Mouse (Mus musculus): Measurements from ENCODE around the gene Ppp2r5a. TPM values are rescaled to one million over a fixed set of nuclear protein-coding genes. Genes with fewer than 3 reads are reported as not detected.
A peak's percentile ranks its signal among the peaks of the same experiment; 100 is the strongest.

Gene Ppp2r5a
- polyA plus RNA-seq (2016; fragmentation: Nextera tagmentation; extraction: Ambion mirVana), result 9.1 and 9.5 TPM in 2 replicates

GRCm38 (mm10) chr1:191403074-191403473 lies at the start of gene Ppp2r5a:
Gene Ppp2r5a (minus strand): TSS chr1:191403272.
- Histone ChIP-seq H3K4me3 (no peak within 1 kb of the TSS), H3K27ac (no peak within 1 kb of the TSS), H3K4me1 (peaks cover 9% of the 10 kb centered on the region), H3K9me3 (no peaks in the 10 kb centered on the region), H3K27me3 (ENCODE audit: poor library complexity, severe bottlenecking) (peaks cover 12% of the 10 kb centered on the region; the same call in 1 of the 2 replicates), H3K36me3 (replicated peaks) (no peaks in the 10 kb centered on the region)
- 79% methylated on average over 5 of the region's 5 CpGs for WGBS
- no peak for DNase-seq (ENCODE audit: extremely low spot score, low spot score)

GRCm38 (mm10) chr1:191450614-191451013 lies 47.5 kb upstream of the Ppp2r5a start:
- Histone ChIP-seq H3K4me3 (no peak overlapping the region), H3K27ac (no peak overlapping the region), H3K9me3 (no peaks in the 10 kb centered on the region), H3K36me3 (replicated peaks) (no peaks in the 10 kb centered on the region), H3K27me3 (ENCODE audit: poor library complexity, severe bottlenecking) (no peaks in the 10 kb centered on the region), H3K4me1 (peaks cover 20% of the 10 kb centered on the region)
- WGBS, result 80% methylated on average over 5 of the region's 5 CpGs
- no peak for DNase-seq (ENCODE audit: extremely low spot score, low spot score)

- DNase-seq (ENCODE audit: extremely low spot score, low spot score), result no peak
- WGBS, result 94% methylated on average over 4 of the region's 4 CpGs
- Histone ChIP-seq H3K9me3 (no peaks in the 10 kb centered on the region), H3K4me1 (peaks cover 15% of the 10 kb centered on the region; the same call in 1 of the 2 replicates), H3K27me3 (ENCODE audit: poor library complexity, severe bottlenecking) (no peaks in the 10 kb centered on the region), H3K27ac (no peak overlapping the region), H3K4me3 (no peak overlapping the region), H3K36me3 (replicated peaks) (no peaks in the 10 kb centered on the region)
These were observed 46.5 kb upstream of the Ppp2r5a start for GRCm38 (mm10) chr1:191449537-191449936.

GRCm38 (mm10) chr1:191447391-191448016 lies 44.4 kb upstream of the Ppp2r5a start:
- no peak for DNase-seq (ENCODE audit: extremely low spot score, low spot score)
- H3K4me3 ChIP-seq, result no peak overlapping the region
- 80% methylated on average over 6 of the region's 6 CpGs for WGBS
- no peak overlapping the region for H3K27ac ChIP-seq
- H3K36me3 ChIP-seq (replicated peaks), result no peaks in the 10 kb centered on the region
- no peaks in the 10 kb centered on the region for H3K27me3 ChIP-seq (ENCODE audit: poor library complexity, severe bottlenecking)
- H3K9me3 ChIP-seq, result no peaks in the 10 kb centered on the region
- H3K4me1 ChIP-seq, result peaks cover 10% of the 10 kb centered on the region; the same call in 1 of the 2 replicates

GRCm38 (mm10) chr1:191446307-191446706 lies 43.2 kb upstream of the Ppp2r5a start:
- Histone ChIP-seq H3K9me3 (no peaks in the 10 kb centered on the region), H3K36me3 (replicated peaks) (no peaks in the 10 kb centered on the region), H3K4me1 (peaks cover 10% of the 10 kb centered on the region; the same call in 1 of the 2 replicates), H3K4me3 (no peak overlapping the region), H3K27ac (no peak overlapping the region), H3K27me3 (ENCODE audit: poor library complexity, severe bottlenecking) (no peaks in the 10 kb centered on the region)
- WGBS, result 78% methylated on average over 5 of the region's 5 CpGs
- no peak for DNase-seq (ENCODE audit: extremely low spot score, low spot score)

- Histone ChIP-seq H3K4me1 (peaks cover 10% of the 10 kb centered on the region; the same call in 1 of the 2 replicates), H3K36me3 (replicated peaks) (no peaks in the 10 kb centered on the region), H3K9me3 (no peaks in the 10 kb centered on the region), H3K4me3 (no peak overlapping the region), H3K27ac (no peak overlapping the region), H3K27me3 (ENCODE audit: poor library complexity, severe bottlenecking) (no peaks in the 10 kb centered on the region)
- DNase-seq (ENCODE audit: extremely low spot score, low spot score), result no peak
- 81% methylated on average over 9 of the region's 9 CpGs for WGBS
These were observed 42.8 kb upstream of the Ppp2r5a start for GRCm38 (mm10) chr1:191445831-191446258.

GRCm38 (mm10) chr1:191445401-191445800 lies 42.3 kb upstream of the Ppp2r5a start:
- 91% methylated on average over 12 of the region's 12 CpGs for WGBS
- no peak for DNase-seq (ENCODE audit: extremely low spot score, low spot score)
- peaks cover 10% of the 10 kb centered on the region; the same call in 1 of the 2 replicates for H3K4me1 ChIP-seq
- no peaks in the 10 kb centered on the region for H3K36me3 ChIP-seq (replicated peaks)
- H3K27ac ChIP-seq, result no peak overlapping the region
- no peak overlapping the region for H3K4me3 ChIP-seq
- H3K9me3 ChIP-seq, result no peaks in the 10 kb centered on the region
- H3K27me3 ChIP-seq (ENCODE audit: poor library complexity, severe bottlenecking), result no peaks in the 10 kb centered on the region

- H3K9me3 ChIP-seq, result no peaks in the 10 kb centered on the region
- DNase-seq (ENCODE audit: extremely low spot score, low spot score), result no peak
These were observed 41.4 kb upstream of the Ppp2r5a start for GRCm38 (mm10) chr1:191444467-191444866.

GRCm38 (mm10) chr1:191439011-191439410 lies 35.9 kb upstream of the Ppp2r5a start:
- Histone ChIP-seq H3K9me3 (no peaks in the 10 kb centered on the region), H3K27ac (no peak overlapping the region), H3K36me3 (replicated peaks) (no peaks in the 10 kb centered on the region), H3K4me3 (no peak overlapping the region), H3K4me1 (peaks cover 32% of the 10 kb centered on the region), H3K27me3 (ENCODE audit: poor library complexity, severe bottlenecking) (no peaks in the 10 kb centered on the region)
- no peak for DNase-seq (ENCODE audit: extremely low spot score, low spot score)
- WGBS, result 74% methylated on average over 3 of the region's 3 CpGs

More at GRCm38 (mm10) chr1:191444467-191444866, 41.4 kb upstream of the Ppp2r5a start:
- Histone ChIP-seq H3K27me3 (ENCODE audit: poor library complexity, severe bottlenecking) (no peaks in the 10 kb centered on the region), H3K4me3 (no peak overlapping the region), H3K4me1 (peaks cover 10% of the 10 kb centered on the region; the same call in 1 of the 2 replicates), H3K27ac (no peak overlapping the region), H3K36me3 (replicated peaks) (no peaks in the 10 kb centered on the region)
- WGBS, result 81% methylated on average over 1 of the region's 1 CpGs

- Histone ChIP-seq H3K27ac (no peak overlapping the region), H3K27me3 (ENCODE audit: poor library complexity, severe bottlenecking) (no peaks in the 10 kb centered on the region), H3K36me3 (replicated peaks) (no peaks in the 10 kb centered on the region), H3K4me3 (no peak overlapping the region), H3K9me3 (no peaks in the 10 kb centered on the region), H3K4me1 (peaks cover 32% of the 10 kb centered on the region)
- DNase-seq (ENCODE audit: extremely low spot score, low spot score), result no peak
- 63% methylated on average over 4 of the region's 4 CpGs for WGBS
These were observed 35.5 kb upstream of the Ppp2r5a start for GRCm38 (mm10) chr1:191438546-191438945.

- Histone ChIP-seq H3K27me3 (ENCODE audit: poor library complexity, severe bottlenecking) (no peaks in the 10 kb centered on the region), H3K9me3 (no peaks in the 10 kb centered on the region), H3K4me3 (no peak overlapping the region), H3K36me3 (replicated peaks) (no peaks in the 10 kb centered on the region), H3K27ac (peak overlapping the region; percentile 22; the same call in 1 of the 2 replicates), H3K4me1 (peaks cover 43% of the 10 kb centered on the region)
- DNase-seq (ENCODE audit: extremely low spot score, low spot score), result no peak
- 29% methylated on average over 3 of the region's 3 CpGs for WGBS
These were observed 33.6 kb upstream of the Ppp2r5a start for GRCm38 (mm10) chr1:191436647-191437046.

GRCm38 (mm10) chr1:191435359-191435758 lies 32.3 kb upstream of the Ppp2r5a start:
- H3K9me3 ChIP-seq, result no peaks in the 10 kb centered on the region
- peak overlapping the region; percentile 17; the same call in 1 of the 2 replicates for H3K27ac ChIP-seq
- no peak overlapping the region for H3K4me3 ChIP-seq
- DNase-seq (ENCODE audit: extremely low spot score, low spot score), result no peak
- no peaks in the 10 kb centered on the region for H3K36me3 ChIP-seq (replicated peaks)
- no peaks in the 10 kb centered on the region for H3K27me3 ChIP-seq (ENCODE audit: poor library complexity, severe bottlenecking)
- peaks cover 43% of the 10 kb centered on the region for H3K4me1 ChIP-seq
- 8% methylated on average over 1 of the region's 1 CpGs for WGBS

GRCm38 (mm10) chr1:191432531-191432930 lies 29.5 kb upstream of the Ppp2r5a start:
- DNase-seq (ENCODE audit: extremely low spot score, low spot score), result no peak
- Histone ChIP-seq H3K27ac (no peak overlapping the region), H3K9me3 (no peaks in the 10 kb centered on the region), H3K4me3 (no peak overlapping the region), H3K27me3 (ENCODE audit: poor library complexity, severe bottlenecking) (no peaks in the 10 kb centered on the region), H3K36me3 (replicated peaks) (no peaks in the 10 kb centered on the region), H3K4me1 (peaks cover 35% of the 10 kb centered on the region)
- WGBS, result 47% methylated on average over 7 of the region's 7 CpGs

Data from forebrain, embryonic 10.5 days (tissue).